Mouse (Mus musculus) natural killer cell, adult 2 months (primary cell): ENCODE measurements at regions not wholly inside any gene's neighbourhood (a gene's known extent, or its start where the extent isn't known, plus 50 kb on each side); places are given as distances from the start of the nearest gene placed in this dataset.

Experiments
- DNase-seq, 2 experiments: peaks; one replicate each; pipeline ENCODE4 v3.0.0; 2022; ENCODE audit warnings: low spot score in 2 of 2

DNA sequence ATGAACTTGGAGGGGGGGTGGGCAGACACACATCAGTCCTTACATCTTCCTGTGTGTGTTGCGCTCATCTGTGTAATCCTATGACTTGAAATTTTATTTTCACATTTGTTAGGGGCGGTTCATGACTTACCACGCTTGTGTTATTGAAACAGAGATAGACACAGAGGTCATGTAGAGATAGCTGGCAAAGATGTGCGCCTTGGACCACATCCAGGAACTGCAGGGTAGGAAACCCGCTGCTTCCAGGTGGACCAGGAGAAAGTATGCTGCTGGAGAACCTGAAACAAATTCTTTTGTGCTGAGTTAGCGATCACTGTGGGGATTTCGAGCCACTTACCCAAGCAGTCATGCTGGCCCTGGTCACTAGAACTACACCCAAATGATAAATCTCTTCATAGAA, 89.1 kb downstream of the Kcnj2 start:
- no peak for DNase-seq

DNA sequence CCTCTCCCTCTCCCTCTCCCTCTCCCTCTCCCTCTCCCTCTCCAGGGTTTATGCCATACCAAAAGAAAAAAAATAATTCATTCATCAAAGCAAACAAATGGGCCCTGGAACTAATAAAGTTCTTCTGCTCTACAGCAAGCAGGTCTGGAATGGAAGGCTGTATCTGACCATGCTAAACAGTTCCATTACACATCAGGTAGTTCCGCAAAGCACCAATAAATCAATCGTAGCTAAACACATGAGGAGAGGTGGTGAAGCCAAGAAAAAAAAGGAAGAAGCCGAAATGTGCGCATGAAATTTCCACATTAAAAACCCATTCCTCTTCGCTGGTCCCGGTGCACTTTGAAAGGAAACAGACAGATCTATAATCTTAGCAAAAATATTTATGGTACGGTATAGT, 89.8 kb downstream of the Kcnj2 start:
- no peak for DNase-seq

DNA sequence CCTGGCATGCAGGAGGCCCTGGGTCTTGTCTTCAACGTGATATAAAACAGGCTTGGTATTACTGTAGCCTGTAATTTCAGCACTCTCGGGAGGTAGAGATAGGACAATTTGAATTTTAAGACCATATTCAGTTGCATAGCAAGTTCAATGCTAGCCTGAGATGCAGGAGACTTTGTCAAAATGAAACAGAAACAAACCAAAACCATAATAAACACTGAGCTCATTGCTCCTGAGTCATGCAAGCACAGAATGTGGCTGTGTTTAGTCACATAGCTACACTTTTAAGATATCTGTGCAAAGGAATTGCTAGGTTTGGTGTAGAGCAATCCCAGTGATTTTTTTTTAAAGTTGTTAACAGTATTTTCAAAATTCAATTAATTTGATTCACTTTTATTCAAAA, 93.3 kb downstream of the Kcnj2 start:
- DNase-seq = no peak

DNA sequence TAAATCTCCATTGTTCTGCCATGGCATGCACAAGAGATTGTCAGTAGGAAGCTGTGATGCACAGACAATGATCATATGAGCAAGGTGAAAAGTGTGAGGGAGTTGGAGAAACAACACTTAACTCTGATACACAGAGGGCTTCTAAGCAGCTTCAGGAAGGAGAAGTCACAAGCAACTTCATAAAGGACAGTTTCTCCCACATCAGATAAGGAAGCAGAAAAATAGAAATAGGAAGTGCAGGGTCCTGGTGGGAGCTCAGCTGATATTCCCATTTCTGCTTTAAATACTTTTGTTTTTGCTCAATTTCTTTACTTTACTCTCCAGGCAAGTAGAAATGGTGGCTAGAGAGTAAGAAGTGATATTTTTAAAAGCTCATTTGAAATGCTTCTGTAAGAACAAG, 98.9 kb downstream of the Kcnj2 start:
- no peak for DNase-seq

DNA sequence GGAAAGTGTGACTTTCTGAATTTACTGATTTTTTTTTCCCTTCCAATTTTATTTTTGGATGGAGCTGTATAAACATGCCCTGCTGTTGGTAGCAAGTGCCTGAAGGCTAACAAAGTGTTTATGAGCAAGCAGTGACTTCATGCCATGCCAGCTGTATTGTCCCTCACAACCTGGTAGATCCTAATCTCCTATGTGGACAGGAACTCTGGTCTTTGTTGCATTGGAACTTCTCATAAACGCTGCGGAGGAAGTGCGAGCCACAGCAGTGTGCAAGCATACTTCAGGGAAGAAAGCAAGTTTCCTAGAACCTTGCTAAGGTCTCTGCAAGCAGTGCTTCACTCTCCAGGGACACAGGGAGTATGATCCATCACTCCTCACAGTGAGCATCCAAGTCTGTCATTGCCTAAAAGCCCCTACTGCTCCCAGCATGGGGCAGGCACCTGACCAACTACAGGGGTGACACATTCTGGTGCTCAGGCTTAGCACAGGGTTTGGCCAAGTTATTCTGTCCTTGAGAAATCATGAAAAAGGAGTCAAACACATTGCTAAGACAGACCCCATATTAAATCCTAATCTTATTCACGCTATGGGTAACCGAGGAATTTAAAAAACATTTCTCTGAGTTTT, 104.3 kb downstream of the Kcnj2 start:
- DNase-seq = no peak

DNA sequence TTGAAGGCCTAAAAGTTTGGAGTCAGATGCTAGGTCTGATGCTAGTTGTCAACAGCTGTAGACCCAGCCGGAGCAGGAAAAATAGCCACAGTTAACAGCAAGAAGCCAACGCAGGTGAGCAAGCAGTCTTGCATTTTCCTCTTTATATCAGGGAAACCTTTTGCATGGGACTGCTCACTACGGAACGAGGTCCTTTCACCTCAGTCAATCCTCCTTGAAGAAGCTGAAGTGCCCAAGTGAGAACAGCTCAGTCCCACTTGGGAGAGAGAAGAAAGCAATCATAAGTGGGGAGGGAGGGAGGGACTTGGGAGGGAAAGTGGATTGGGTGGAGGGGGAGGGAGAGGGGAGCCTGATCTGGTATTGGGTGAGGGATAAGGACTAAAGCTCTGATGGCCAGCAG, 107.6 kb downstream of the Kcnj2 start:
- no peak for DNase-seq

DNA sequence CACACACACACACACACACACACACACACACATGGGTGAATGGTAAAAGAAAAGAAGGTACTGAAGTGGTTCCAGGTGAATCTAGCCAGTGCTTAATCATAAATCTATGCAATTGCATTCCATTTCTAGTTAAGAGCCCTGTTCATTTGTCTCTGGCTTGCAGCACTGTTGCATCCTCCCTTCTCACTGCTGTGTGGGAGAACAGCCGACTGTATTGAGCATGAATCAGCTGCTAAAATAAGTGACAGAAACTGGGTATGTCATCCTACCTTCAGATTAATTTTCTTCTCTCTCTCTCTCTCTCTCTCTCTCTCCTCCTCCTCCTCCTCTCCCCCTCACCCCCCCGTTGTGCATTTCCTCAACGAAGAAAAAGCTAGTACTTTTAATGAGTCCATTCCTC, 109.6 kb downstream of the Kcnj2 start:
- no peak for DNase-seq

DNA sequence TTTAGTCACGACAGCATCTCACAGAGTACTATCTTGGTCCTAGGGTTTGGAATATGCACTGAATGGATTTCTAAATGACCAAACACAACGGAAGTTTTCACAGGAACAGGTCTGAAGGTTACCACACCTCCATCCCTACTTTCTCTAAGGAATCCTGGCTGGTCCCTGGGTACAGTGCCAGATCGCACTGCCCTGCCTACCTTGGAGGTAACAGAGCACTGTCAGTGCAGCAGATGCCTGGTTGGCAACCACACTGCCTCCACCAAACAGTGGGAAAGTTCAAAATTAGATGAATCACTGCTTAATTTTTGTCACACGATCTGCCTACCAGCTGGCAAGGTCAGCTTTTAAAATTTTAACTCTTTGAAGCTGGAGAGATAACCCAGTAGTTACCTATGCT, 111.6 kb downstream of the Kcnj2 start:
- DNase-seq = no peak

DNA sequence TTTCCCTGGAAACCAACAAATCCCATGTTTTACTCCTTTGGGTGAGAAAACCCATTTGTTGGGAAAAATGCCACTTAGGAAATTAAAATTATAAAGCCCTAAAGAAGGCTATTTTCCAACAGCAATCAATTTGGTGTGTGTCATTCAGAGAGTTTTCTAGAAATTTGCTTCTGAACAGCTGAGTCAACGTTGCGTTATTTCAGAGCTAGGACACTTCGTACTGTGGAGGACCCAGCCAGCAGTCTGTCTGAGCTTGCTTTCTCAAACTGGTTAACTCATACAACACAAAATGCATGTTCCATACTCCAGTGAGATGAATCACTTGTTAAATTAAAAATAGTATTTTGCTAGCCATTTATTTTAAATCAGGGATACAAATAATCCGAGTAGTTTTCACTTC, 131.5 kb downstream of the Kcnj2 start:
- no peak for DNase-seq

DNA sequence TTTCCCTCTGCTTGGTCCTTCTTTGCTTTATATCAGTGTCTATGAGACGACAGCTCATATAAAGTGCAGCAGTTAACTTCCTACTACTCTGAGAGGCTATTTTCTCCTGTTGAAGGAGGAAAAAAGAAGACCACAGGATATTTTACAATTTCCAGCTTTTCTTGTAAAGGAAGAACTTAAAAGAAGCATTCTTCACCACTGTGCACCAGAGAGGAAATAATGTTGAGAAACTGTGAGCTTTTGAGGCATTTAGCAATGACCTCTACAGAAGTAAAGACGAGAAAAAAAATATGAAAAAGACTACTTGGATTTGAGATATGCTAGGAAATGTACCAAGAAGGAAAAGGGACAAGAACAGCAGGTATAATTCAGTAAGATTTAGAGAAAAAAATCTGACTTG, 134.5 kb downstream of the Kcnj2 start:
- DNase-seq = no peak

DNA sequence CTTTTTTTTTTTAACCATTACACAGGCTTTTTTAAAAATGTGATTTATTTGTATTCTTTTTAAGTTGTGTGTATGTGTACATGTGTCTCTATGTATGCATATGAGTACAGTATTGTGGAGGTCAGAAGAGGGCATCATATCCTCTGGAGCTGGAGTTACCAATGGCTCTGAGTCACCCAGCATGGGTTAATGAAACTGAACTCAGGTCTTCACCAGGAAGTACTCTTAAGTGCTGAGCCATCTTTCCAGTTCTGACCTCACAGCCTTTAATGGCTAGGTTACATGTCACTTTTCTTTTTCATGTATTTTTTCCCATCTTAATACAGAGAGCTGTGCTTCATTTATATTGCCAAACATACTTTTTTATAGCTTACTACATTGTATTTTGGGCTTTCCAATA, 136.8 kb downstream of the Kcnj2 start:
- no peak for DNase-seq

DNA sequence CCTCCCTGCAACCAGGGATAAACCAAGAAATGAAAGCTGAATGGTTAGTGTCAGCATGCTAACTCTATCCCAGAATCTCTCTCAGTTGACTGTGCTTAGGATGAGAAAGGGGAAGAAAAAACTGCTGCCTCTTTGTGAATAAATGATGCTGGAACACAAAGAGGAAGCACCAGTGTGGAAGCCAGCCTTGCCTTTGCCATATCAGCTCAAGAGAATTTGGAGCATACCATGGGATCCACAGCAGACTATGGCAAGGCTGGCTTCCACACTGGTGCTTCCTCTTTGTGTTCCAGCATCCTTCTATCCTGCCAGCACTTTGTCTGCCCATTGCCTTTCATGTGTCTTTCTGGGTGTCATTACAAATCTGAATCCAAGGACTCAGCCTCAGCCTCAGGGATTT, 144.6 kb downstream of the Kcnj2 start:
- DNase-seq = no peak

DNA sequence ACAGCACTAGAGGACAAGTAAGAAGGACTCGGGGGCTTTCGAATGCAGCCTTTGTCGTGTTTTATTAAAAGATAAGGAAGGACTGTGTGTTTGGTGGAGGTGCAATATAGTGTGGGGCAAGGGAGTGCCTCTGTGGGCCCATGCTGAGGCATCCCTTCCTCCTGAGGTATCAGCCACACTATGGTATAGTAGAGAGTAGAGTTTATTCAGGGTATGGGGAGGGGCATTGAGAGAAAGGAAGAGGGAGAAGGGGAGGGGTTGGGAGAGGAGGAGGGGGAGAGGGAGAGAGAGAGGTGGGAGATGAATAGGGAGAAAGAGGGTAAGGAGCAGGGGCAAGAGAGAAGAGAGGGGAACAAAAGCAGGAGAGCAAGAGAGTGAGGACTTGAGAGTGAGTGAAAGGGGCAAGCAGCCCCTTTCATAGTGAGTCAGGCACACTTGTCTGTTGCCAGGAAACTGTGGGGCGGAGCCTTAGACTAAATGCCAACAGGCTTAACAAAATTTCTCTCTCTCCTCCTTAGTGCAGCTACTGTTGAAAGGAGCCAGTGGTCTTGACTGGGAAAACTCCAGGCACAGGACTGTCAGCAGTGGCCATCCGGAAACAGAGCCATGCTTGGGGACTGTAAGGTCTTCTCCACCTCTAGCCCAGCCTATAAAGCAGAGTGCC, 146.2 kb downstream of the Kcnj2 start:
- DNase-seq = no peak

DNA sequence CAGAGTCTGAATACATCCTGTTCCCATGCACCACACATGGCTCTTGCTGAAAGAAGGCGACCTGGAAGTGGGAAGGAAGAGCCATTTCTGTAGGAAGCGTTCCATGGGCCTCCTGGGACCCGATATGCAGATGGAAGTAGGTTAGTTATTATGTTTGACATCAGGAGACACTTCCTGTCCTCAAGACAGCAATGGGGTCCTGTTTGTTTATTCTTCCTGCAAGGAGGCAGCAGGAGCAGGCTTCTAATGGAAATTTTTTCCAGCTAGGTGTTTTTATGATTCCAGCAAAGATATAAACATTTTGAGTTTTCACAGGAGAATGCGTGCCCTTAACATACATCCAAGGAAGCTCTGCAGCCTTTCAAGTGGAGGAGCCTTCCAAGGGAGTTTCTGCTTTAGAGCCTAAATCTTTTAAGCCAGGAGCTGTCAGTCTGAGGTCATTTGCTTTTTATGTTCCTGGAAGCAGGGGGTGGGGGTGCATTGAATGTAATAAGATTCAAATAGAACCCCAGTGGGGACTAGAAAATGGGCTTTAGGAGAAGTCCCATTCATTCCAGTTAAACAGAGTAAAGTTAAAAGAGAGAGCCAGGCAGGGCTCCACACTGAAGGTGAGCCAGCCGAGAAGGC, 146.9 kb downstream of the Kcnj2 start:
- DNase-seq = no peak

DNA sequence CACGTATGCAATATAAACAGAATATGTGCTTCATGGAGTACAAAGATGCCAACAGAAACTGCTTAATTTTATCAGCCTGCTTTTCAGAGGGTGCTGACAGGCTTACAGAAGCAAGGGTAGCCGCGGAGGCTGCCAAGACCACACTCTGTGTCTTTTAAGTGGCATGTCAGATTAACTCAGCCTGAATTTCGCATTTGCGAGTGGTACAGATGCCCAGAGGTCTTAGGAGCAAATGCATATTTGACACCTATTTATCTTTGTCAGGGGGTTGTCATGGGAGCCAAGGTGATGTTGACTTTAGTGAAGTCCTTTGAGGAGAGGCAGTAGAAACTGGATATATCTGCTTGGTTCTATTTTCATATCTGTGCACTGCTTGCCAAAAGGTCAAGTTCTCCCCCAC, 149.0 kb downstream of the Kcnj2 start:
- DNase-seq = no peak

DNA sequence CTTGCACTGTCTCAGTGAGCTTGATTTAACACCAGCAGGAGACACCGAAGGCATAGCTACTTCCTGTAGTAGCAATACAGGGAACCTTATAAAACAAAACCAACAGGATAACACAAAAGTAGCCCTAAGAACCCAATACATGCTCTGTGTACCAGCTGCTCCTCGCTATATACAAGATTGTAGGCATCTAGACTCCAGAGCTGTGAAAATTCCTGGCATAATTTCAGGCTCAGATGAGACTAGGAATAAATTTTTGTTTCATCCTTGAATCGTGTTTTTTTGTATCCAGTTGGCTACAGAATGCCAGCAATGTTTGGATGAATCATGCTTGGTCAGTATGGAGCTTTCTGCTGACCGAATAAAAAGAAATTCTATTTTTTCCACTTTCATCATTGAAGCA, 157.9 kb downstream of the Kcnj2 start:
- no peak for DNase-seq

DNA sequence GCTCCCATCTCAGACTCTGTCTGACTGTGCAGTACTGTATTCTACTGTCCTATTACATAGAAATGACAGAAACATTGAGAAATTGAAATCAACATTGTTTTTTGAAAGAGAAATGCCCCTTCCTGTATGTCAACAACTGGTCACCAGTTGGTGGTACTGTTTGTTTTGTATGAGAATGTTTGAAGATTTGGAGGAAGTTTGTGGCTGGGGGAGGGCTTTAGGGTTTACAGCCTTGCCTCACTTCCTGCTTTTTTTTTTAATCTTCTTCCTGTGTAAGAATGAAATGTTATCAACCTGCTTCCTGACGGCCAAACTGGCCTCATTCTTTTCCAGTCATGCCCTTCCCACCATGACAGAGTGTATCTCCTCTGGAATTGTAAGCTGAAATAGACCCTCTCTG, 161.3 kb downstream of the Kcnj2 start:
- DNase-seq = no peak

DNA sequence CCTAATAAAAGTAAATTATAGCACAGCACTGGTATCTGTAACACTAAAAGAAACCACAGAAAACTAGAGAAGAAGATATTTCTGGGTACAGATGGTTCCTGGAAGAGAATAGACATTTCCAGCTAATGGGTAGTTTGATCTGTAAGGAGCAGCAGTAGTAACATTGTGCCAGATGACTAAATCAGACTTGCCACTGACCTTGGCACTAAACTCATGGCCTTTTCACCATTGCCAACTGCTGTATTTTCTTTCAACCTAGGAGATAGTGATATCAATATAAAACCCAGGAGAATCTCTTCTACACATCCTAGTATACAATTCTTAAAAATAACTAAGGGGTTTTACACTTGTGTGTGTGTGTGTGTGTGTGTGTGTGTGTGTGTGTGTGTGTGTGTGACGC, 170.8 kb downstream of the Kcnj2 start:
- DNase-seq = no peak

DNA sequence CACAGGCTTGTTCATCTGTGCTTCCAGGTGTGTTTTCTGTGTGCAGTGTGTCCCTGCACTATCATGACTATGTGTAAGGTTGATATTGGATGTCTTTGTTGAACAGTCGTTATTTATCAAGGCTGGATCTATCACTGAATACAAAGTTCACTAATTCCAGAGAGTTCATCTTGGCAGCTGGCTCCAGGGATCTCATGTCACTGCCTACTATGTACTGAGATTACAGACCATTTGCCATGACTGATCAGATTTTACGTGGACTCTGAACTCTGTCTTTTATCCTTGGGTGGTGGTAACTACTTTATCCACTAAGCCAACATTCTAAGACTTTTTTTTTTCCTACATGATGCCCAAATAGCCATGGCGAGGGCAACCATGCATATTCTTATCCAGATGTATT, 173.8 kb downstream of the Kcnj2 start:
- DNase-seq = no peak

DNA sequence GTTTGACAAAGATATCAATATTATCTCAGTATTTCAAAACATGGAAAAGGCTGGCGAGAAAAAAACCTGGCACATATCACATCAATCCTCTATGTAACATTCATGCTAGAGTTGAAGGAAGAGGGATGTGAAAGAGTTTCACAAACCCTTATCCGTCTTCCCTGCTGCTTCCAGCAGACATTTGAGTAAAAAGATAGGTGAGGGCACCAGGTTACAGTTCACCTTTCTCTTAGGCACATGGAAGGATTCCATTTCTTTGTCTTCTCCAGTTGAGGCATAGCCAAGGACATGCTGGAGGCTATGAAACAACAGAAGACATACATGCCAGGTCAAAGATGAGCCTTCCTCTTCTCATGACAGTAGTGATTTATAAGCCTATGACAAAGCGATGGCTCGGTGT, 186.3 kb downstream of the Kcnj2 start:
- DNase-seq = no peak

DNA sequence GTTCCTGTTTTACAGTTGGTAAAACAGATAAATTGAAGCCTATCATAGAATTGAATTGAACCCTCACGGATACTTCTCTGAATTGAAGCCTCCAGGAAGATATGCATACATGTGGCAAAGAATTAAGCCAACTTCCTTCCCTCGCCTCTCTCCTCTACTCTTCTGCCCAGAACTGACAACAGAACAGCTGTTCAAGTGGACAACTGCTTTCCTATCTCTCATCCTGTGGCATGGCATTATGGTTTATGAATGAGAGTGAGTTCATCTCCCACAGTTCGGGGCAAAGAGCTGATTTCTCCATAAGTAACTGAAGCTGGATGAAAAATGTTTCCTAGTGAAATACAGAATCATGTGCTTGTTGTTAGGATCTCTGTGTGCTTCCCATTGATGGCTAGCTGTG, 190.6 kb downstream of the Kcnj2 start:
- DNase-seq = no peak

DNA sequence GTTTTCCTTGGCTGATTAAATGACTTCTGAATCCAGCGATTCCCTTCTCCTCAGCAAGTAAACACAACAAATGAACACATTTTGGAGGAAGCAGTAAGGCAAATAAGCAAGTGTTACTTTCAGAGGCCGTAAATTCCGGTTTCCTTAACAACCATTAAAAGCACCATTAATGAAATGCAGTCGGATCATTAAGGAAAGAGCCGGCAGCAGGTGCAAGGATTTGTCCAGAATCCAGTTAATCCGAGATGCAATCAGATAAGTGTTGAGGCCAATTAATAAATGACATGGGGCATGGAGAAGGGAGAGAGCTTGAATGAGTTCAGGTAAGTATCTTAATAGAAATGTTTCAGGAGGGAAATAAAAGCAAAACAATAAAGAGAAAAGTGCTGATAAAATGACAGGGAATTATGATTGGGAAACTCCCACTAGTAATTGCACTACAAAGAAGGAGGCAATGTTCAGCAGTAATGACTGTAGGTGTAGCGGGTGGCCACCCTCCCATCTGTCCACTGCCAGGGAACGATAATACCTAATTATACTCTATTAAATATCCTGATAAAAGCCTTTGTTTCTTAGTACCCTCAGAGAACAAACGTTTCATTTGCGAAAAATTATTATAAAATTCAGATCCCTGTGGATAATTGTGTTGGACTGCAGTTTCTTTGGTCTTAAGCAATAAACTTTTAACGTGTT, 194.9 kb downstream of the Kcnj2 start:
- DNase-seq = no peak

DNA sequence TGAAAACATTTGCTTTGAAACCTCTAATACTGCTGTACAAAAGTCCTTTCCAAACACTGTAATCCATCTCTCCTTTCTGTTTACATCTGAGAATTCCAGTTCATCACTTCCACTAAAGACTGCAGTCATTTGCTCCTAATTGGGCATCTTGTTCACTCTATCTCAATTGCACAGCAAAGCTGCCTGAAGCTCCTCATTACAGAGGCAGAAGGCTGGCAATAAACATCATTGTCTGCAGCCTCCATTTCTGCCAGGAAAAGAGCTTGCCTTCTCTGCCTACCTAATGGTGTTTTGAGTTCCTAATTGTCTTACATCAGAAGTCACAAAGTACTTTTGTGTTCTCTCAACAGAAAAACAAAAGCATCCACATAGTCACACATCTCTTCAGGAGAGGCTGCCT, 207.7 kb downstream of the Kcnj2 start:
- DNase-seq = no peak
